Mouse (Mus musculus) lung, adult 2 months (tissue): ENCODE data around the gene Lrrc4b. TPM values are rescaled to one million over a fixed set of nuclear protein-coding genes. Genes with fewer than 3 reads are reported as not detected.

Experiments
- DNase-seq: peaks from one replicate; pipeline ENCODE4 v3.0.0; 2022
- H3K4me1 ChIP-seq: fragments of 200-500 bp; 2 replicates; pipeline ENCODE4 v1.6.1; 2011; ENCODE audit warnings: low read length; ENCODE audit not compliant: control insufficient read depth, insufficient read depth
- H3K4me3 ChIP-seq: fragments of 200-500 bp; replicated peaks from 2 replicates; pipeline ENCODE3; 2011; ENCODE audit warnings: low read depth, mild to moderate bottlenecking, control low read depth, low read length; ENCODE audit errors: extremely low read depth
- CTCF ChIP-seq: fragments of 200-500 bp; IDR thresholded peaks from 2 replicates; pipeline ENCODE4 v1.5.1; 2011; ENCODE audit warnings: mild to moderate bottlenecking, low read length, control low read depth; ENCODE audit not compliant: insufficient read depth
- POLR2A ChIP-seq: fragments of 200-500 bp; IDR thresholded peaks from 2 replicates; pipeline ENCODE4 v1.6.1; 2011; ENCODE audit warnings: low read depth, mild to moderate bottlenecking, control low read depth, low read length, borderline replicate concordance; ENCODE audit errors: extremely low read depth
- WGBS: fragments of 180-500 bp; shearing (Covaris S2); methylation state at CpG from one replicate; pipeline ENCODE4 v1.1.7; 2018; 5-methylcytosine and 5-hydroxymethylcytosine counted together
- polyA plus RNA-seq: library from polyadenylated mRNA; depleted of rRNA; stranded (reverse); fragments of >200 nt; gene quantifications from 2 replicates; pipeline ENCODE4 v1.2.3, GENCODE M21; 2012

Gene Lrrc4b
- polyA plus RNA-seq, 1 experiment, result 4.9 TPM

GRCm38 (mm10) chr7:44435796-44436195 is 7.0 kb downstream of the Lrrc4b start:
- no peaks in the 10 kb centered on the region for H3K4me1 ChIP-seq
- 67% methylated on average over 5 of the region's 5 CpGs for whole genome bisulfite sequencing
- no peak for TF ChIP-seq POLR2A
- TF ChIP-seq CTCF, result no peak
- H3K4me3 ChIP-seq, result no peak overlapping the region
- no peak for DNase-seq

- DNase-seq, result no peak
- no peak overlapping the region for H3K4me3 ChIP-seq
- 8% methylated on average over 1 of the region's 1 CpGs for WGBS
- TF ChIP-seq CTCF (no peak), POLR2A (no peak)
- H3K4me1 ChIP-seq, result no peaks in the 10 kb centered on the region
Measured at GRCm38 (mm10) chr7:44436267-44436666, 7.4 kb downstream of the Lrrc4b start.

- WGBS, result 65% methylated on average over 1 of the region's 1 CpGs
- no peak for DNase-seq
- no peaks in the 10 kb centered on the region for H3K4me1 ChIP-seq
- TF ChIP-seq POLR2A, result no peak
- no peak for TF ChIP-seq CTCF
- no peak overlapping the region for H3K4me3 ChIP-seq
Measured at GRCm38 (mm10) chr7:44437188-44437587, 8.4 kb downstream of the Lrrc4b start.

GRCm38 (mm10) chr7:44437933-44438332 is 9.1 kb downstream of the Lrrc4b start:
- WGBS, result 66% methylated on average over 8 of the region's 8 CpGs
- H3K4me1 ChIP-seq, result no peaks in the 10 kb centered on the region
- TF ChIP-seq POLR2A (no peak), CTCF (no peak)
- H3K4me3 ChIP-seq, result no peak overlapping the region
- DNase-seq, result no peak

GRCm38 (mm10) chr7:44439696-44440095 is 10.9 kb downstream of the Lrrc4b start:
- WGBS, result 50% methylated on average over 2 of the region's 2 CpGs
- TF ChIP-seq POLR2A, result no peak
- TF ChIP-seq CTCF, result no peak
- no peak for DNase-seq
- no peaks in the 10 kb centered on the region for H3K4me1 ChIP-seq
- H3K4me3 ChIP-seq, result no peak overlapping the region

GRCm38 (mm10) chr7:44440479-44440878 is 11.7 kb downstream of the Lrrc4b start:
- H3K4me1 ChIP-seq, result no peaks in the 10 kb centered on the region
- H3K4me3 ChIP-seq, result no peak overlapping the region
- TF ChIP-seq CTCF, result no peak
- TF ChIP-seq POLR2A, result no peak
- WGBS, result 68% methylated on average over 1 of the region's 1 CpGs
- DNase-seq, result no peak

- no peak for DNase-seq
- no peak overlapping the region for H3K4me3 ChIP-seq
- no peaks in the 10 kb centered on the region for H3K4me1 ChIP-seq
- 0% methylated on average over 1 of the region's 1 CpGs for WGBS
- TF ChIP-seq CTCF (no peak), POLR2A (no peak)
Measured at GRCm38 (mm10) chr7:44441180-44441579, 12.4 kb downstream of the Lrrc4b start.

- no peak for DNase-seq
- H3K4me1 ChIP-seq, result no peaks in the 10 kb centered on the region
- under 1% methylated on average over 14 of the region's 14 CpGs for WGBS
- TF ChIP-seq POLR2A, result no peak
- no peak overlapping the region for H3K4me3 ChIP-seq
Measured at GRCm38 (mm10) chr7:44441648-44442109, 12.9 kb downstream of the Lrrc4b start.

- DNase-seq, result no peak
- 1% methylated on average over 14 of the region's 14 CpGs for WGBS
- H3K4me1 ChIP-seq, result no peaks in the 10 kb centered on the region
- no peak overlapping the region for H3K4me3 ChIP-seq
- no peak for TF ChIP-seq POLR2A
- no peak for TF ChIP-seq CTCF
Measured at GRCm38 (mm10) chr7:44442407-44442821, 13.6 kb downstream of the Lrrc4b start.

- TF ChIP-seq CTCF, result no peak
- TF ChIP-seq POLR2A, result no peak
- Histone ChIP-seq H3K4me3 (no peak overlapping the region), H3K4me1 (no peaks in the 10 kb centered on the region)
- DNase-seq, result no peak
- 13% methylated on average over 20 of the region's 20 CpGs for whole genome bisulfite sequencing
Measured at GRCm38 (mm10) chr7:44443268-44444173, 14.7 kb downstream of the Lrrc4b start.
